Mouse (Mus musculus) ES-E14 (cell line): Measurements from ENCODE around the gene Sox21.

Experiments
- CHD2 ChIP-seq: IDR thresholded peaks from 2 replicates; pipeline ENCODE4 v1.6.1; 2014; ENCODE audit warnings: mild to moderate bottlenecking, low read depth, low read length, inconsistent platforms
- HCFC1 ChIP-seq: IDR thresholded peaks from 2 replicates; pipeline ENCODE4 v1.6.1; 2012; ENCODE audit warnings: low read length, inconsistent platforms, borderline replicate concordance; ENCODE audit not compliant: insufficient read depth
- MAFK ChIP-seq: IDR thresholded peaks from 2 replicates; pipeline ENCODE4 v1.6.1; 2014; ENCODE audit warnings: mild to moderate bottlenecking, low read depth, low read length, inconsistent platforms; ENCODE audit not compliant: insufficient read depth
- ZC3H11A ChIP-seq: IDR thresholded peaks from 2 replicates; pipeline ENCODE4 v1.6.1; 2012; ENCODE audit warnings: low read depth, mild to moderate bottlenecking, inconsistent platforms, low read length, borderline replicate concordance
- ZNF384 ChIP-seq: IDR thresholded peaks from 2 replicates; pipeline ENCODE4 v1.6.1; 2012; ENCODE audit warnings: low read depth, low read length, inconsistent platforms

- no peak for TF ChIP-seq MAFK
- TF ChIP-seq CHD2, result no peak
- no peak for TF ChIP-seq HCFC1
- no peak for TF ChIP-seq ZNF384
- TF ChIP-seq ZC3H11A, result no peak
These were observed 2.9 kb downstream of the Sox21 start for GRCm38 (mm10) chr14:118233786-118234540.
